Mouse (Mus musculus): Measurements from ENCODE around the gene Arv1.

Gene Arv1

GRCm38 (mm10) chr8:124704376-124704775 lies 17.6 kb upstream of the Arv1 start:
- TF ChIP-seq GATA4 (IDR thresholded peaks at IDR 0.05; ENCODE audit: insufficient replicate concordance, low read length) = no peak

DNA sequence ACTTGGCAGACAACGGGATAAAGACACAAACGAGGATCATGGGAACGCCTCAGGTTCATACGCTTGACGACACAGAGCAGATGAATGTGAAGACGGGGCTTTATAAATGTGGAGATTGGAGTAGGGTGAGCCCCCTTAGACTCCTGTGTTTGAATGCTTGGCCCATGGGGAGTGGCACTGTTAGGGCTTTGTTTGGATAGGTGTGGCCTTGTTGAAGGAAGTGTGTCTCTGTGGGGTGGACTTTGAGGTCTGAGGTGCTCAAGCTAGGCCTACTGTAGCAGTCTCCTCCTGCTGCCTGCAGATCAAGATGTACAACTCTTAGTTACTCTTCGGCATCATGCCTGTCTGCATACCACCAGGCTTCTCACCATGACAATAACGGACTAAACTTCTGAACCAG lies 16.1 kb upstream of the Arv1 start:
- TF ChIP-seq GATA4 (IDR thresholded peaks at IDR 0.05; ENCODE audit: insufficient replicate concordance, low read length) = no peak

GRCm38 (mm10) chr8:124713207-124713606 lies 8.7 kb upstream of the Arv1 start:
- TF ChIP-seq GATA4 (IDR thresholded peaks at IDR 0.05; ENCODE audit: insufficient replicate concordance, low read length) = no peak

DNA sequence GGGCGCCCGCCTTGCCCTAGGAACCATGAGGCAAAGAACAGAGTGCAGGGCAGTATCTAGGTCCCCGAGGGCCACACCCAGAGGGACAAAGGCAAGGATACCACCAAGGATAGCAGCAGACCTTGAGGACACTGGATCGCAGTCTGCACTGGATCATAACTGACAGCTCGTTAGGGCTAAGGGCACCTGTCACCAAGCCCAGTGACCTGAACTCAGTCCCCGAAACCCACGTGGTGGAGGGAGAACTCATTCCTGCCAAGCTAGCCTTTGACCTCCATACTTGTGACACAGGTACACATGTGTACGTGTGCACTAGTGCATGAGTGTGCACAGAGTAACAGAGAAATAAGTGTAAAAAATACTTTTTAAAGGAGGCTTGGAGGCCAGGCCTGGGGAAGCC lies 6.2 kb upstream of the Arv1 start:
- TF ChIP-seq GATA4 (IDR thresholded peaks at IDR 0.05; ENCODE audit: insufficient replicate concordance, low read length) = no peak

- no peak for TF ChIP-seq GATA4 (IDR thresholded peaks at IDR 0.05; ENCODE audit: insufficient replicate concordance, low read length)
These were observed 1.8 kb upstream of the Arv1 start for GRCm38 (mm10) chr8:124720133-124720532.

GRCm38 (mm10) chr8:124720938-124721861 lies 739 bp upstream of the Arv1 start:
- no peak for TF ChIP-seq GATA4 (IDR thresholded peaks at IDR 0.05; ENCODE audit: insufficient replicate concordance, low read length)

GRCm38 (mm10) chr8:124724301-124724700 lies 2.4 kb downstream of the Arv1 start:
- no peak for TF ChIP-seq GATA4 (IDR thresholded peaks at IDR 0.05; ENCODE audit: insufficient replicate concordance, low read length)

GRCm38 (mm10) chr8:124732828-124733227 lies 10.9 kb downstream of the Arv1 start:
- TF ChIP-seq GATA4 (IDR thresholded peaks at IDR 0.05; ENCODE audit: insufficient replicate concordance, low read length) = no peak

GRCm38 (mm10) chr8:124735371-124735911 lies 13.5 kb downstream of the Arv1 start:
- TF ChIP-seq GATA4 (IDR thresholded peaks at IDR 0.05; ENCODE audit: insufficient replicate concordance, low read length) = no peak

DNA sequence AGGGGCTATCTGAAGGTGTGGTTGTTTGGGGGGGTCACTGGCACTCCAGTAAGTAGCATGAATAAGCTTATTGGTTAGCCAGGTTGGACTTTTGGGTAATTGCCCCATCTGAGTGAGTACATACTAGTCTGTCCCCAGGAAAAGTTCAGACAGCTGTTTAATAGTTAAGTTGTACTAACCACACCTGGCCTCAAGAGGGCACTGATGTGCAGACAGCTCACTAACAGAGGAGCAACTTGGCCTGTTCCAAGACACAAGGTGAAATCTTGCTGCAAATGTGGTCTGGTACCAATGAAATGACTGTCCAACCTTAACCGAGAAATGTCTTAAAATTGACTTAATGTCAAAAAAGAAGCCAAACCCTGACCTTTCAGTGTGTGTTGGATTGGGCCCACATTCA lies 17.3 kb downstream of the Arv1 start:
- TF ChIP-seq GATA4 (IDR thresholded peaks at IDR 0.05; ENCODE audit: insufficient replicate concordance, low read length) = no peak

GRCm38 (mm10) chr8:124746661-124747060 lies 24.7 kb downstream of the Arv1 start:
- no peak for TF ChIP-seq GATA4 (IDR thresholded peaks at IDR 0.05; ENCODE audit: insufficient replicate concordance, low read length)

- no peak for TF ChIP-seq GATA4 (IDR thresholded peaks at IDR 0.05; ENCODE audit: insufficient replicate concordance, low read length)
These were observed 29.3 kb downstream of the Arv1 start for GRCm38 (mm10) chr8:124751191-124751590.

GRCm38 (mm10) chr8:124751709-124752173 lies 29.8 kb downstream of the Arv1 start, which contains the start of gene Fam89a:
TSS of gene Fam89a (minus strand) at chr8:124751832.
- TF ChIP-seq GATA4 (IDR thresholded peaks at IDR 0.05; ENCODE audit: insufficient replicate concordance, low read length) = no peak

DNA sequence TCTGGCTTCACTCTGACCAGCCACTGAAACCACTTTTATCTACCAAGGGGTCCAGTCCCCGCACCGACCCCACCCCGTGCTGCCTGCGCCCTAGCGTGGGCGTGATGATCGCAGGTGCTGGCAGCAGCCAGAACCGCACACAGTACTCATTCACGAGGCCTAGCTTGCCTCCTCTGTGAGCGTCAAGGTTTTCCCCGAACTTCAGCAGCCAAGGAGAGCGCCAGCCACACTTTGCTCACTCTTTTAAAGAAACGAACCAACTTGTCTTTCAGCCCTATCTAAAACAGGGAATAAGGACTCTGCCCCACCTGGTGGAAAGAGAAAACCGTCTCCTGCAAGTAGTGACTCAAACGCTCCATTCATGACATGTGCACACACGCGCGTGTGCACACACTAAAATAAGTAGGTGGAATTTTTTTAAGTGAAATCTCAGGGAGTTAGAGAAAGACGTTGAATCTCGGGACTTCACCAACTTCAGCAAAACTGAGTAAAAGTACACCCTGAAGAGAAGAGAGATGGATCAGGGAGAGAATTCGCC lies 30.5 kb downstream of the Arv1 start:
- no peak for TF ChIP-seq GATA4 (IDR thresholded peaks at IDR 0.05; ENCODE audit: insufficient replicate concordance, low read length)

- no peak for TF ChIP-seq GATA4 (IDR thresholded peaks at IDR 0.05; ENCODE audit: insufficient replicate concordance, low read length)
These were observed 32.3 kb downstream of the Arv1 start for GRCm38 (mm10) chr8:124754101-124754791.

Measured in liver, adult (tissue).